Mouse (Mus musculus) megakaryocyte, embryonic 14.5 days (primary cell): ENCODE measurements around the gene Slc4a5.

ENCODE experiments used
- FLI1 ChIP-seq: IDR thresholded peaks from 2 replicates; pipeline ENCODE4 v1.6.1; 2012; ENCODE audit warnings: low read length, inconsistent platforms, mixed read lengths
- GATA1 ChIP-seq: IDR thresholded peaks from 3 replicates; pipeline ENCODE4 v1.6.1; 2012; ENCODE audit warnings: mixed read lengths, low read length, inconsistent platforms, borderline replicate concordance

DNA sequence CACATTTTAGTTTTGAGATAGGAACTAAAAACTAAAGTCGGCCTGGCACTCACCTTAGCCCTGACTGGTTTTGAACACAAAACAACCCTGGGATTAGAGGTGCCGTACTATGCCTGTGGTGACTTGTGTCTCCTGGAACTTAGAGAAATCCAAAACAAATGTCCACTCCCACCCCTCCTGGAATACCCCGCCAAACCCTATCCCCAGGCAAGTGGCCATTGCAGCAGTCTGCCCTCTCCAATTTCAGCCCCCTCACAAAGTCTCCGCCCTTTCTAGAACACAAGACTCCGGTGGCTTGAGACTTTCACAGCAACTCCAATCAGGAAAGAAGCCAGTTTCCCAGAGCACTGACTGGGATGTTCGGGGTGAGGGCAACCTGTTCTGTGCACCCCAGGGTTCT, 129.2 kb downstream of the Slc4a5 start, which contains the start of gene Bola3:
- TF ChIP-seq GATA1 (no peak), FLI1 (no peak)
